Mouse (Mus musculus) E14TG2a.4 (cell line): ENCODE measurements around the gene Micu2.

Experiments
- CTCF ChIP-seq: conservative IDR thresholded peaks from 2 replicates; pipeline ENCODE4 v1.5.1; 2014; ENCODE audit warnings: low read length
- NANOG ChIP-seq: IDR thresholded peaks from 2 replicates; pipeline ENCODE4 v1.6.1; 2014; ENCODE audit warnings: borderline replicate concordance, low read length, mixed read lengths

- no peak for TF ChIP-seq CTCF
- no peak for TF ChIP-seq NANOG
Measured at GRCm38 (mm10) chr14:57945834-57946233, 53.2 kb downstream of the Micu2 start.
